Mouse (Mus musculus): Measurements from ENCODE around the gene Inpp4b.

DNA sequence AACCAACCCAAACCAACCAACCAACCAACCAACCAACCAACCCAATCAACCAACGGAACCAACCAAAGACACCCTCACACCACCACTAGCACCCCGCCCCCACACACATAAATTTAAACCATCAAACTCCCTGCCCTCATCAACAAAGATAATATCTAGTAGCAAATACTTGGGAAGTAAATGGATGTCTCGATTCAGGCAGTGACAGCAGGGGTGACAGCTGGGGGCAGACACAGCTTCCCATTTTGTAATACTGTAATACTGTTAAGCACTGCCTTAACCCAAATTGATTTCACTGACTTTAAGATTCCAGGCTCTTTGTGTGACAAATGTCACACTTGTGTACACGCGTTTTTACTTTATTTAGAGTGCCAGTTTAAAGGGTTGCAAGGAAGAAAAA lies 1.2 kb upstream of the Inpp4b start:
- no peak for TF ChIP-seq CTCF (IDR thresholded peaks at IDR 0.05; ENCODE audit: low read depth, low read length)
- no peak for TF ChIP-seq POLR2A (IDR thresholded peaks at IDR 0.05; ENCODE audit: borderline replicate concordance, low read depth, low read length)

Measured in bone marrow macrophage, adult 2 months (primary cell).